Mouse (Mus musculus): ENCODE measurements around the gene Hoxb7.

DNA sequence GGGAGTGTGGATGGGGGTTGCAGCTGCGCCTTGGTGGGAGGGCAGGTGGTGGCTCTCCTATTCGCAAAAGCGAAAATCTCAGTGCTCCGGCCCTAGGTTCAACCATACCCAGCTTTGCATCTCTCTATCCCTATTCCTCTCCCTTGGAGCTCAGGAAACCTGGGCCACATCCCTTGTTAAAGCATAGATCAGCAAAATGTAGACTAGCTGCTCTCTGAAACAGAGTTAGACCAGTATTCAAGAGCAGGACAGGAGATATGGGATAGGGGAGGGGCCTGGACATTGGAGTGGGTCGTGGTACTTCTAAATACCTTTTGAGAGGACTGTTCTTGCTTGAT is 28.9 kb downstream of the Hoxb7 start:
- TF ChIP-seq CTCF (IDR thresholded peaks at IDR 0.05; ENCODE audit: low read depth) (no peak), EP300 (IDR thresholded peaks at IDR 0.05; ENCODE audit: low read depth) (no peak)

Data from liver, embryonic 14.5 days (tissue).